Mouse (Mus musculus) ES-Bruce4 (cell line): ENCODE measurements around the gene Rrp1b.

ENCODE experiments used
- CTCF ChIP-seq: IDR thresholded peaks from one replicate; pipeline ENCODE4 v1.8.1; 2011; ENCODE audit warnings: low read depth, low read length
- POLR2A ChIP-seq: IDR thresholded peaks from one replicate; pipeline ENCODE4 v1.8.1; 2011; ENCODE audit warnings: low read length; ENCODE audit not compliant: insufficient read depth

DNA sequence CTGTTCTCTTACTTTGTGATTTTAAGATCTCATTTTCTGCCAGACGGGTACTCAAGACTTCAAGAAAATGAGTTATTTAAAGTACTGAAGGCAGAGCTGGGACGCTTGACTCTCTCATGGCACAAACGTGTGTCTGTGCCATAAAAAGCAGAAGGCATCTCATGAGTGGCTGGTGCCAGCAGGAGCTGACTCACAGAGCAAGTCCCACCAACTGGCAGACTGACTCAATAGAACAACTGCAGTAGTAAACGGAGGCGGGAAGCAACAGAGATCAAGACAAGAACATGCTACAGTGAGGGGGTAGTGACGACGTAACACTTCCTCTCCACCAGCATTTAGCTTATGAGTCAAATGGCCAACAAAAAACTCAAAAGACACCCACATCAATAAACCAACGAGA, 12.8 kb upstream of the Rrp1b start:
- TF ChIP-seq CTCF = no peak
- no peak for TF ChIP-seq POLR2A
